Mouse (Mus musculus) kidney, adult 10 weeks (tissue): ENCODE measurements around the gene Dlst. TPM values are rescaled to one million over a fixed set of nuclear protein-coding genes. Genes with fewer than 3 reads are reported as not detected.

ENCODE experiments used
- polyA plus RNA-seq: library from polyadenylated mRNA; stranded (reverse); fragments of 350-450 nt; fragmentation: Illumina TruSeq; extraction: RNeasy Lipid Tissue Mini Kit (QIAGEN cat#74804); gene quantifications from one replicate; pipeline ENCODE4 v1.2.3, GENCODE M21; 2014; ENCODE audit warnings: low read depth, low replicate concordance

Gene Dlst
- 373 TPM for polyA plus RNA-seq

DNA sequence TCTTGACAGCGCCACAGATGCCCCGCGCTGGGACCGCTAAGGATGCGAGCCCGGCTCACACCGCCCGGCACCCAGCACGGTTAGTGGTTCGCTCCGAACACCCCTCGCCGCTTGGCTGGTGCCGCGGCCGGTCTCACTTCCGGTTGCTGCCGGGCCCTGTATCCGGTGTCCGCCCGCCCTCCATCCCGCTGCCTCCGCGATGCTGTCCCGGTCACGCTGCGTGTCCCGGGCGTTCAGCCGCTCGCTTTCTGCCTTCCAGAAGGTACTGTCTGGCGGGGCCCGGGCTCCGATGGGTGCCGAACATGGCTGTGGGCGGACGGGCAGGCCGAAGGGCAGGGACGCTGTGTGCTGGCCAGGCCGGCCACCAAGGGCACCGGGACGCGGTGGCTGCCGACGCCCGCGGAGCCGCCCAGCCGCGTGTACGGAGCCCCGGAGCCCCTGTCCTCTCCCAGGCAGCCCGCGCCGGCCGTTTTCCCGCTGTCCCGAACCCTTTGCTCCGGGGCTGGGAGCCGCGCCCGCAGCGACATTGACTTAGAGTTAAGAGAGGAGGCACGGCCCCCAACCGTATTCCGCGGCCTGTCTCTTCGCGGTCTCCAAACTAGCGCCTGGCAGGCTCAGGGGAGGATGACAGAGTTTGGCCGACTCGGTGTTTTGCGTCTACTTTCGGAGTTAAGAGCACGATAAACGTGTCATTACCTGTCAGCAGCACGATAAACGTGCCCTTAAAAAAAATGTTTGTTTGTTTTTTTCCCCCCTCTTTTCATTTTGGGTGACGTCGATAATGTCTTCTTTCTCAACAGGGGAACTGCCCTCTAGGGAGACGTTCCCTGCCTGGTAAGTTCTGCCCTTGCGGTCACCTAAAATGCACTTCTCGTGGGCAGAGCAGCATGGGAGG, at the start of gene Dlst, which contains the start of gene Prox2:
TSS of gene Dlst (plus strand) at position 136 of the 895 bp plus-strand sequence.
TSS of gene Prox2 (minus strand) at position 62 of the 895 bp plus-strand sequence.

GRCm38 (mm10) chr12:85151002-85151774, 40.6 kb downstream of the Dlst start, which contains the start of gene Rps6kl1:
Rps6kl1 (minus strand) TSS chr12:85151264.

DNA sequence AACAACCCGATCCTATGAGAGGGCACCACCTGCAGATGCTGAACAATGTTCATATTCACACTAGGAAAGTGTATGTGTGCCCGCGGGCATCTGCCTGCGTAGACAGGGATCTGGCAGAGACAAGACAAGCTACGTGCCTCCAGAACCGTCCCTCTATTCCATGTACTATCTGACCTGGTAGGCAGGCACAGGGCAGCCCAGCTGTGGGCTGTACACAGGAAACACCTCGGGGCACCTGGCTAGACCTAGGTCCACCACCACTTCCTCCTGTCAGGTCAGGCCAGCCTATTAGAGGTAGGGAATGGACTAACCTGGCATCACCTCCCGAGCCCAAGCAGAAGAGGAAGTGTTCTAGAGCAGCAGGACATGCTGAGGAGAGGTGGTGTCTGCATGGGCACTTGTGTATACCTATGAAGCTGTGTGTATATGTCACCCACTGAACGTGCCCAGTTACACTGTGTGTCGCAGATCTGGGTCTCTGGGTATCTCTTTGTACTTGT, 67.2 kb downstream of the Dlst start, which contains the start of gene Pgf:
TSS of gene Pgf (minus strand) at position 51 of the 500 bp plus-strand sequence.

Other genes with a start within 250 kb of the Dlst start
- gene Ltbp2, start 234.3 kb upstream of the Dlst start, polyA plus RNA-seq, result not detected
- 121 TPM for gene Fcf1, start 139.9 kb upstream of the Dlst start, polyA plus RNA-seq
- 11.5 TPM for gene Arel1, start 139.9 kb upstream of the Dlst start, polyA plus RNA-seq
- gene Ylpm1, start 114.5 kb upstream of the Dlst start, polyA plus RNA-seq, result 33.6 TPM
- gene Prox2, start 74 bp upstream of the Dlst start, polyA plus RNA-seq, result 1.5 TPM
- not detected for gene Rps6kl1, start 40.4 kb downstream of the Dlst start, polyA plus RNA-seq
- gene Pgf, start 67.0 kb downstream of the Dlst start, polyA plus RNA-seq, result not detected
- gene Eif2b2, start 108.6 kb downstream of the Dlst start, polyA plus RNA-seq, result 3.2 TPM
- gene Mlh3, start 159.8 kb downstream of the Dlst start, polyA plus RNA-seq, result 29.9 TPM
- gene Acyp1, start 177.6 kb downstream of the Dlst start, polyA plus RNA-seq, result 21.7 TPM
- gene Zc2hc1c, start 177.8 kb downstream of the Dlst start, polyA plus RNA-seq, result 3.3 TPM
- gene Nek9, start 228.5 kb downstream of the Dlst start, polyA plus RNA-seq, result 38.2 TPM